Mouse (Mus musculus) cerebellum, adult 2 months (tissue): ENCODE results near the gene Zfp292. TPM values are rescaled to one million over a fixed set of nuclear protein-coding genes. Genes with fewer than 3 reads are reported as not detected.
A peak's percentile ranks its signal among the peaks of the same experiment; 100 is the strongest.

Source experiments
- DNase-seq, 2 experiments: peaks; one replicate each; pipeline ENCODE4 v3.0.0; 2021
- H3K27ac ChIP-seq: fragments of 200-500 bp; 2 replicates; pipeline ENCODE4 v1.5.1; 2012; ENCODE audit warnings: low read length, control low read depth, inconsistent platforms; ENCODE audit not compliant: insufficient read depth
- H3K27me3 ChIP-seq: fragments of 200-500 bp; 2 replicates; pipeline ENCODE4 v1.6.1; 2012; ENCODE audit warnings: inconsistent platforms, mild to moderate bottlenecking, low read length, moderate library complexity; ENCODE audit not compliant: control insufficient read depth, insufficient read depth
- H3K4me1 ChIP-seq: fragments of 200-500 bp; 2 replicates; pipeline ENCODE4 v1.6.1; 2011; ENCODE audit warnings: low read length; ENCODE audit not compliant: control insufficient read depth, insufficient read depth
- H3K4me3 ChIP-seq: fragments of 200-500 bp; replicated peaks from 2 replicates; pipeline ENCODE3; 2011; ENCODE audit warnings: mild to moderate bottlenecking, low read depth, low read length, control low read depth; ENCODE audit not compliant: insufficient read depth
- CTCF ChIP-seq: fragments of 200-500 bp; IDR thresholded peaks from 2 replicates; pipeline ENCODE4 v1.5.1; 2011; ENCODE audit warnings: low read depth, mild to moderate bottlenecking, control low read depth, low read length, moderate library complexity, borderline replicate concordance; ENCODE audit not compliant: insufficient read depth
- POLR2A ChIP-seq: fragments of 200-500 bp; IDR thresholded peaks from 2 replicates; pipeline ENCODE4 v1.6.1; 2011; ENCODE audit warnings: low read length, control low read depth, borderline replicate concordance; ENCODE audit not compliant: insufficient read depth
- WGBS: fragments of 180-500 bp; shearing (Covaris S2); methylation state at CpG from one replicate; pipeline ENCODE4 v1.1.7; 2018; 5-methylcytosine and 5-hydroxymethylcytosine counted together
- polyA plus RNA-seq: library from polyadenylated mRNA; depleted of rRNA; stranded (reverse); fragments of >200 nt; gene quantifications from 2 replicates; pipeline ENCODE4 v1.2.3, GENCODE M21; 2012

Gene Zfp292
- polyA plus RNA-seq, 1 experiment, result 8.9 TPM

- H3K4me1 ChIP-seq, result peaks cover 3% of the 10 kb centered on the region; the same call in 1 of the 2 replicates
- no peak overlapping the region for H3K27ac ChIP-seq
- no peak for TF ChIP-seq CTCF
- no peak for TF ChIP-seq POLR2A
- no peaks in the 10 kb centered on the region for H3K27me3 ChIP-seq
- WGBS, result 94% methylated on average over 4 of the region's 4 CpGs
- no peak overlapping the region for H3K4me3 ChIP-seq
- DNase-seq, result no peak
These were observed 62.9 kb downstream of the Zfp292 start for GRCm38 (mm10) chr4:34819904-34820303.

- no peak for DNase-seq
- no peak overlapping the region for H3K27ac ChIP-seq
- H3K27me3 ChIP-seq, result no peaks in the 10 kb centered on the region
- TF ChIP-seq CTCF (no peak), POLR2A (no peak)
- 85% methylated on average over 14 of the region's 14 CpGs for WGBS
- no peak overlapping the region for H3K4me3 ChIP-seq
- H3K4me1 ChIP-seq, result no peaks in the 10 kb centered on the region
These were observed 81.4 kb downstream of the Zfp292 start for GRCm38 (mm10) chr4:34801166-34802034.

- Histone ChIP-seq H3K27ac (no peak overlapping the region), H3K27me3 (no peaks in the 10 kb centered on the region), H3K4me3 (no peak overlapping the region), H3K4me1 (no peaks in the 10 kb centered on the region)
- no peak for DNase-seq
- WGBS, result 95% methylated on average over 2 of the region's 2 CpGs
- TF ChIP-seq CTCF, result no peak
These were observed 84.8 kb downstream of the Zfp292 start for GRCm38 (mm10) chr4:34798005-34798404.

GRCm38 (mm10) chr4:34797294-34797983 lies 85.3 kb downstream of the Zfp292 start:
- Histone ChIP-seq H3K27me3 (no peaks in the 10 kb centered on the region), H3K4me3 (no peak overlapping the region), H3K4me1 (no peaks in the 10 kb centered on the region), H3K27ac (no peak overlapping the region)
- 86% methylated on average over 8 of the region's 8 CpGs for WGBS
- TF ChIP-seq POLR2A, result no peak
- no peak for TF ChIP-seq CTCF
- DNase-seq, result no peak

GRCm38 (mm10) chr4:34796294-34796693 lies 86.5 kb downstream of the Zfp292 start:
- no peak overlapping the region for H3K27ac ChIP-seq
- DNase-seq, result no peak
- no peak overlapping the region for H3K4me3 ChIP-seq
- no peaks in the 10 kb centered on the region for H3K27me3 ChIP-seq
- TF ChIP-seq POLR2A (no peak), CTCF (no peak)
- WGBS, result 72% methylated on average over 5 of the region's 5 CpGs
- no peaks in the 10 kb centered on the region for H3K4me1 ChIP-seq

- no peak for DNase-seq
- Histone ChIP-seq H3K27ac (no peak overlapping the region), H3K27me3 (no peaks in the 10 kb centered on the region), H3K4me3 (no peak overlapping the region), H3K4me1 (no peaks in the 10 kb centered on the region)
- no peak for TF ChIP-seq POLR2A
- no peak for TF ChIP-seq CTCF
- WGBS, result 66% methylated on average over 3 of the region's 3 CpGs
These were observed 96.3 kb downstream of the Zfp292 start for GRCm38 (mm10) chr4:34786476-34786875.

GRCm38 (mm10) chr4:34785646-34786045 lies 97.1 kb downstream of the Zfp292 start:
- H3K27me3 ChIP-seq, result no peaks in the 10 kb centered on the region

GRCm38 (mm10) chr4:34784865-34785264 lies 97.9 kb downstream of the Zfp292 start:
- WGBS, result 52% methylated on average over 5 of the region's 5 CpGs
- TF ChIP-seq POLR2A (no peak), CTCF (peak; percentile 24; the same call in 1 of the 2 replicates)
- no peak overlapping the region for H3K27ac ChIP-seq
- H3K27me3 ChIP-seq, result no peaks in the 10 kb centered on the region
- H3K4me1 ChIP-seq, result no peaks in the 10 kb centered on the region
- no peak for DNase-seq
- H3K4me3 ChIP-seq, result no peak overlapping the region

More at GRCm38 (mm10) chr4:34785646-34786045, 97.1 kb downstream of the Zfp292 start:
- 68% methylated on average over 2 of the region's 2 CpGs for WGBS
- TF ChIP-seq CTCF (no peak), POLR2A (no peak)
- H3K4me1 ChIP-seq, result no peaks in the 10 kb centered on the region
- H3K27ac ChIP-seq, result no peak overlapping the region
- H3K4me3 ChIP-seq, result no peak overlapping the region
- DNase-seq, result no peak
